Mouse (Mus musculus) brain, embryonic 14.5 days (tissue): Measurements from ENCODE around the gene Sdr9c7.

Source experiments
- CTCF ChIP-seq: fragments of 200-500 bp; IDR thresholded peaks from 2 replicates; pipeline ENCODE4 v1.5.1; 2012; ENCODE audit warnings: inconsistent platforms, mild to moderate bottlenecking, moderate library complexity, borderline replicate concordance; ENCODE audit not compliant: insufficient read depth, insufficient read length; ENCODE audit errors: extremely low read depth
- POLR2A ChIP-seq: fragments of 200-500 bp; IDR thresholded peaks from 2 replicates; pipeline ENCODE4 v1.6.1; 2012; ENCODE audit warnings: mild to moderate bottlenecking, inconsistent platforms, borderline replicate concordance; ENCODE audit not compliant: poor library complexity, insufficient read depth, insufficient read length, severe bottlenecking; ENCODE audit errors: extremely low read depth

DNA sequence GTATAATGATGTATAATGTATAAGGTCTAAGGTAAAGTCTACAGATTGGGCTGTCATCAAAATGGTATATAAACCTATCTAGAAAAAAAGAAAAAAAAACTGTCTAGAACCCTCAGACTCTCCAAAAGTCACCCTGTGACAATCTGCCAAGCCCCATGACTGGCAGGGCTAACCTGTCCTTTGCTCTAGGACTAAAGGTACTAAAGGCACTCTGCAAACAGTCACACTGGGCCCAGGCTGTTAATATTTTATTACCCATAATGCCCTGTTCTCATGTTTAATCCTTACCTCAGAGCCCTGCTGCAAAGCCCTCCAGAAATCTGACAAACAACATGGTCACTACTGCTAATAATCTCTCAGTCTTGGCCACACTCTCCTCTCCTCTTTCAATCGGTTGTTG is 11.8 kb upstream of the Sdr9c7 start:
- TF ChIP-seq CTCF (no peak), POLR2A (no peak)
